Mouse (Mus musculus) common myeloid progenitor, adult 5-6 weeks (primary cell): ENCODE measurements around the gene Lhfp. TPM values are rescaled to one million over a fixed set of nuclear protein-coding genes. Genes with fewer than 3 reads are reported as not detected.

Experiments used
- ATAC-seq: replicated peaks from 2 replicates; pipeline ENCODE4 v1.8.0; 2016; ENCODE audit warnings: low read depth, mild to moderate bottlenecking, moderate TSS enrichment, inconsistent platforms; ENCODE audit not compliant: poor library complexity, severe bottlenecking
- total RNA-seq: library from RNA; stranded (forward); fragments of 200-1000, 187-1606 nt; gene quantifications from 2 replicates; pipeline ENCODE4 v1.2.3, GENCODE M21; 2017

Lhfp gene
- total RNA-seq, 1 experiment from 2014 or later, result 1.9 TPM

DNA sequence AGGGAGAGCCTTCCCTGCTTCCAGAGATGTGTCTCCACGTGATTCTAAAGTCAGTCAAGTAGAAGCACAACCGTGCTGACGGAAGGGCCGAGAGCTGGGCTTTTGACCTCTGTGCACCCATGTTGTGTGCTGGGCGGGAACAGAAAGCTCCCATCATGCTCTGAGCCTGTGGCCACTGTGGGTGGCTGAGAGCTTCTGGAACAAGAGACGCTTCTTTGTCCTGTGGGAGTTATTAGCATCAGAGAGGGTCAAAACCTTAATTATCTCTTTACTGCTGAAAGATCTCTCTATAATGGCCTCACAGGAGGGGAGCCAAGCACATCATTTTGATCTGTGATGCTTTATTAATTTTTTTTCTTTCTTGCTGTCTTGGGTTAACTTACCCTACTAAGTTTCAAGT is 253.5 kb downstream of the Lhfp start:
- ATAC-seq, result no peak

DNA sequence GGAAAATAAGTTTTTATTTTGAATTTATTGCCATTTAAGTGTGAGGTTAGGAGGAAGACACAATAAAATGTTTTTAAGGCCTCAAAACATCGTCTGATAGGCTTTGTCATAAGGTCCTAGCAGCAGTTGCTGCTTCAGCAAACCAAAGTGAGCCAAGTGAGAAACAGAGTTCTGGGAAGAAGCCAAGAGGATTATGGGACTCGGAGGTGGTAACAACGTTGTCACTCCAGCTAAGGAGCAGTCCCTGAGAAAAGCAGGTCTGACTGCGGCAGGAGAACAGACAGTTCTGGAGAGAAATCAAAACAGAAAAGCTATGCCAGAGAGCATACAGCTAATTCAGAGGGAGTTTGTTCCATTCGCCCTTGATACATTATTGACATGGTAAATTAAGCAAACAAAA is 260.5 kb downstream of the Lhfp start:
- ATAC-seq, result no peak

DNA sequence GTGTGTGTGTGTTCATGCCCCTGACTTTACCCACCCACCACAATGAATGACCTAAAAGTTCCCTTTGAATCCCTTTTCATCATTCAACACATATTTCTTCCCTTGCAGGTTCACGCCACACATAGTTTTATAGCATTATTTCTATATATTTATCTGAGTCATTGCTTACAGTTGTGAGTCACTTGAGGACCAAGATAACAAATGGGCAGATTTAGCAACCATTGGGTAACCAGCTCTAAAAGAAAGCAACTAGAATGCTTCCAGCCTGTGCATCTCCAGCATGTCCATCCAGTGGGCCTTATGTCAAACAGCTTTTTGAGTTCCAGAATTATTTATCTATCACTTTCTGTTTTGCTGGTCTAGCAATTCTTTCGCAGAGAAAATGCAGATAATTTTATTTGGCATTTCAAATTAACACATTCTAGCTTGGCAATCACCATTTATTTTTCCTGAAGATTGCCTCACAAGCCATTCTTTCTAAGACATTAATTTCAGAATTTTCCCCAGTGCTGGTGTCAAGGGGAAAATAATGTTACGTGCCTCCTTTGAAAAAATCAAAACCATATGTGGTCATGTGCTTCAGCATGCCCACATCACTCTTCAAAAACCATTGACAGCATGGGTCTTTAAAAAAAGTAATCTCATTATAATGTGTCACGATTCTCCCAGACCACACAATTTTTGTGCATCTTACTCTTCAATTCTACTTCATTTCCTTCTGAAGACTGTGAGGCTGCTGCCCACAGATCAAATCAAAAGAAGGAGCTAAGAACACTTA is 263.0 kb downstream of the Lhfp start:
- ATAC-seq, result no peak

DNA sequence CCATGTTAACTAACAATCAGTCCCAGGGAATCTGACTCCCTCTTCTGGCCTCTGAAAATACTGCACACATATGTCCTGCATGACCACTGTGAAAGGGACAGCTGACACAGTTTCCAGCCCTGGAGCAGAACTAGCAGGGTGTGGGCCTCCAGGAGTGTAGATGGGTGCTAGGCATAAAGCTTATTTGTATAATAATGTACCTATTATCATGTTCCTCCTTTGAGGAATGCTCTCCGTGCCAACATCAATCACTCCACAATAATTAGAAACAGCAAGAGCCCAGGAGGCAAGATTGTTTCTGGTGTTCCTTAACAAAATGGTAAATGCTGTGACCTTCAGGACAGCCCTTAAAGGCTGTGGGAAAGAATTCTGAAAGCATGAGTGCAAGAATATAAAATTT is 264.5 kb downstream of the Lhfp start:
- no peak for ATAC-seq

DNA sequence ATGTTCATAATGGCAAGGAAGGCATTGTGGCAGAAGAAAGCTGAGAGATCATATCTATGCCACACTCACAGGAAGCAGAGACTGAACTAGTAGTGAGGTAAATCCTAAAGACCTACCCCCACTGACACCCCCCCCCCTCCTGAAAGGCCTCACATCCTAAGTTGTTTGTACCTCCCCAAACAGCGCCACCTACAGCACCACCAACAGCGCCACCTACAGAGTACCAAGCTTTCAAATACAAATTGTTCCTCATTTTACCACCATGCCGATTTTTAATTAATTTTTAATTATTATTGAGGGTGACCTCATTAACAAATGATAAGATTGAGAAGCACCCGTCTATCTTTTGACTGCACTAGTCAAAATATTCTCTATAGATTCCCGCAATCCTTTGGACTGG is 267.3 kb downstream of the Lhfp start:
- ATAC-seq, result no peak

DNA sequence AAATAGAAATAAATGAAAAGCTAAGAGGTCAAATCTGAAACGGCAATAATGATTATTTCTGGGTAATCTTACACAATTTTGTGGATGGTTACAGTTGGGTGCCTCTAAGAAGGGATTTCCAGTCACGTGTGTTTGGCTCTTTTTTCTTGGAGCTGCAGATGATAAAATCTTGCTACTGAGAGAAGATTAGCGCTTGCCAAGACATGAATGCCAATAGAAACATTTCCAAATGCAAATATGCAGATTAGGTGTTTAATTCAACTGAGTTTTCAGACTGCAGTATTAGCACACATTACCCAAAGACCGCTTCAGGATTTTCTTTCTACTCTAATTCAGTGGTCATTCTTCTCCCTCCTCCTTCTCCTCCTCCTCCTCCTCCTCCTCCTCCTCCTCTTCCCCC is 268.8 kb downstream of the Lhfp start:
- ATAC-seq, result no peak

DNA sequence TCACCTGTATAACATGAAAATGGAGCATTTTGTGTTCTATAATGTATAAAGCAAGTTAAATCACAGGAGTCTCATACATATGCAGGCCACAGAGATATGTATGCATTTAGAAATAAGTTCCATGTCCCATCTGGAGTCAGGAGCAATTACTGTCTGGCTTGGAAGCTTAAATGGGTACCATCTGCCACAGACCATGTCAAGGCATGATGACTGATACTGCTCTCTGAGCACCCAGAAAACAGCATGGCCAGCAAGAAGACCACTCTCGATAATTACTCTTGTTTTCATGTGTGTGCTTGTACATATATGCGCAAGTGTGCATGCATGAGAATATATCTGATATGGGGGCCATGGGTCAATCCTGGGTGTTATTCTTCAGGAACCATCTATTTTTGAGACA is 269.3 kb downstream of the Lhfp start:
- ATAC-seq, result no peak

Other genes with a start within 250 kb of the Lhfp start
- 18.2 and 19.5 TPM in 2 replicates for gene Cog6, start 24.3 kb upstream of the Lhfp start, total RNA-seq